Mouse (Mus musculus) layer of hippocampus, postnatal 25 days (tissue): ENCODE measurements at regions not wholly inside any gene's neighbourhood (a gene's known extent, or its start where the extent isn't known, plus 50 kb on each side); places are given as distances from the start of the nearest gene placed in this dataset.
"Not testable (repeated sequence)": the region's sequence is repeated elsewhere in the genome, so short reads cannot be mapped to it uniquely, and the experiment has no call there.

Experiments used
- DNase-seq, 2 experiments: peaks; one replicate each; pipeline ENCODE4 v3.0.0; 2022; ENCODE audit warnings: mixed read lengths in 2 of 2, low spot score in 1 of 2; ENCODE audit errors: extremely low spot score in 1 of 2

GRCm38 (mm10) chr7:137629540-137629939 lies 192.1 kb downstream of the Glrx3 start:
- DNase-seq = peak in 1 of 2 experiments; percentile 47

DNA sequence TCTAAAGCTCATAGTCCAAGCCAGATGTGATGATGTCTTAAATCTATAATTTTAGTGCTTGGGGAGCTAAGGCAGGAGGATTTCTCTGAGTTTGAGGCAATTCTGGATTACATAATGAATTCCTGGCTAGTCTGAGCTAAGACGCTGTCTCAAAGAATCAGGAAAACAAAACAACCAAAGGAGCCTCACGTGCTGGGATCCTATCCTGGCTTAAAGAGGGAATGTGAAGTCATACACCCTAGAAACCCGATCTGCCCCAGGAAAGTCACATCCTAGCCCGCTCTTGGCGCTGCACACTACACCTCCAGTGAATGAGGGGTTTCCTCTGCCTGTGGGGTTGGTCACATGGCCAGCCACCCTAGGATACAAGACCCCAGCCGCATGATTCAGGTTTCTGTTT lies 211.2 kb downstream of the Glrx3 start:
- no peak for DNase-seq

GRCm38 (mm10) chr7:137649650-137650049 lies 212.2 kb downstream of the Glrx3 start:
- DNase-seq = no peak

- no peak for DNase-seq
These were observed 216.4 kb downstream of the Glrx3 start for GRCm38 (mm10) chr7:137653837-137654236.

DNA sequence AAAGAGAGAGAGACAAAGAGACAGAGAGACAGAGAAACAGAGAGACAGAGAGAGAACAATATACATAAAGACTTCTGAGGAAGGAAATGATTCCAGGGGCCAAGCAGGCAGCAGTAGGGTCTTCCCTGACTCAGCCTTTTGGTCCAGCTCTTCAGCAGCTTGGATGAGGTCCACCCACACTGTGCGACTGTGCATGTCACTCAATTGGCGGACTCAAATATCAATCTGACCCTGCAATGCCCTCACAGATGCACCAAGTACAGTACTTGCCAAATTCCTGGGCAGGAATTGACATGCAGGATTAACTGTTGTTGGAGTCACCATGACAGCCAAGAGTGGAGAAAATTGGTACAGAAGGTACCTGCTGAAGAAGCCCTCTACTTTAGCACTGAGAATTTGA lies 229.8 kb downstream of the Glrx3 start:
- no peak for DNase-seq

DNA sequence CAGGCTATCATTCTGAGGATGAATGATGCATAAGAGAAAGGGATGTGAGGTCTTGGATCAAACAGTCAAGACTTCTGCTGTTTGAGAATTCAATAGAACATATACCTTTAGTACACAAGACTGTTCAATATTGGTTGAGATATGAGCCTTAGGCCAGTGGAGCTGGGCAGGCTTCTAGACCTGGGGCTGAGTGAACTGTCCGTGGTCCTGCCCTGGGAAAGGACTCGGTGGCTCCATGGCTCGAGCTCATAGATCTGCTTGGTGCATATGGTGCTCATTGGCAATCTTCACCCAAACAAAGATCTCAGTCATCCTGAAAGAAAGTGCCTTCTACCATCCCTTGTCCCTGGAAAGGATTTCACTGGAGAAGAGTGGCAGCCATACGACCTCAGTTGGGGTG lies 233.7 kb downstream of the Glrx3 start:
- no peak for DNase-seq

- peak in 1 of 2 experiments; percentile 8 for DNase-seq
These were observed 237.2 kb downstream of the Glrx3 start for GRCm38 (mm10) chr7:137674596-137674995.

GRCm38 (mm10) chr7:137675381-137675780 lies 238.0 kb downstream of the Glrx3 start:
- peak in 1 of 2 experiments; percentile 9 for DNase-seq

DNA sequence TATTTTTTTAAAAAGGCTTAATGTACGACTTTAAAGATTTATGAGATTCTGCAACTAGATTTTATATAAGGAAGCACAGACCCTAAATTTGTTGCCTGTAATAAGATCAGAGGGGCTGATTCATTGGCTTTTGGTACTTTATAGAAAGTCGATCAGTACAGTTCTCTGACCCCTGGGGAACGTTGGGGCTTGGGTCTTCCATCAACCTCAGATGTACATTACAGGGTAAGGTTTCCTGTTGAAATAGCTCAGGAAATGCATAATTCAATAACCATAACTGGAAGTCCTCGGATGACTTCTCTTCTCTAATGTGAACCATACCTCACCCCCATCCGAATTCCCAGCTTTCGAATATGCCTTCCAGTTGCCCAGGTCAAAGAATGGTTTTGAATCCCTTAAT lies 247.4 kb downstream of the Glrx3 start:
- no peak for DNase-seq

- DNase-seq = no peak
These were observed 247.9 kb downstream of the Glrx3 start for GRCm38 (mm10) chr7:137685320-137685719.

- no peak for DNase-seq
These were observed 259.4 kb downstream of the Glrx3 start for GRCm38 (mm10) chr7:137696831-137697230.

GRCm38 (mm10) chr7:137698501-137698900 lies 261.1 kb downstream of the Glrx3 start:
- not testable (repeated sequence) for DNase-seq

GRCm38 (mm10) chr7:137712862-137713261 lies 275.4 kb downstream of the Glrx3 start:
- no peak for DNase-seq

- no peak for DNase-seq
These were observed 276.4 kb downstream of the Glrx3 start for GRCm38 (mm10) chr7:137713856-137714255.

DNA sequence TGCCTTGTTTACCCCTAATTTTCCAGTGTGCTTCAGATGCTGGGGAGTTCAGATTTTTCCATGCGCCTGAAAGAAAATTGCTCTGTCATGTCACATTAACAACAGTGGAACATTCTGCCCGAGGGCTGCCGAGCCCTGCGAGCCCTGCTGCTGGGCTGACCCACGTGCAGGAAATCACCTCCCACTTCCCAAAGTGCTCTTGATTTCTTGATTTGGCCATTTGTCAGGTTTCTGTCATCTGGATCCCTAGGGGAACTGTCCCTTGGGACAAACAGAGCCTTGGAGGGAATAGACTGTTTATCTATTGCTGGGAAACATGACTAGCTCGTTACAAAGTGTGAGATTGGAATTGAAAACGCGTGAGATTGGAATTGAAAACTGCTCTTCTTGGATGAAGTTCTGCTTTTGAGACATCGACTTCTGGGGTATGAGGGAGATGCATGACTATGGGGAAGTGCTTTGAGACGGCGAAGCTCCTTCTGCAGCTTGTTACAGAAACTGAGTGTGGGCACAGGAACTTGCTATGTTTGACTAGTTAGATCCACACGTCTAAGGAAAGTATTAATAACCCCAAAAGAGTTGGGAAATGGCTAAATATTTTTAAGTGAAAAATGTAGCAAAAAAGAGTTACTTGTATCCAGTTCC lies 277.0 kb downstream of the Glrx3 start:
- DNase-seq = no peak

DNA sequence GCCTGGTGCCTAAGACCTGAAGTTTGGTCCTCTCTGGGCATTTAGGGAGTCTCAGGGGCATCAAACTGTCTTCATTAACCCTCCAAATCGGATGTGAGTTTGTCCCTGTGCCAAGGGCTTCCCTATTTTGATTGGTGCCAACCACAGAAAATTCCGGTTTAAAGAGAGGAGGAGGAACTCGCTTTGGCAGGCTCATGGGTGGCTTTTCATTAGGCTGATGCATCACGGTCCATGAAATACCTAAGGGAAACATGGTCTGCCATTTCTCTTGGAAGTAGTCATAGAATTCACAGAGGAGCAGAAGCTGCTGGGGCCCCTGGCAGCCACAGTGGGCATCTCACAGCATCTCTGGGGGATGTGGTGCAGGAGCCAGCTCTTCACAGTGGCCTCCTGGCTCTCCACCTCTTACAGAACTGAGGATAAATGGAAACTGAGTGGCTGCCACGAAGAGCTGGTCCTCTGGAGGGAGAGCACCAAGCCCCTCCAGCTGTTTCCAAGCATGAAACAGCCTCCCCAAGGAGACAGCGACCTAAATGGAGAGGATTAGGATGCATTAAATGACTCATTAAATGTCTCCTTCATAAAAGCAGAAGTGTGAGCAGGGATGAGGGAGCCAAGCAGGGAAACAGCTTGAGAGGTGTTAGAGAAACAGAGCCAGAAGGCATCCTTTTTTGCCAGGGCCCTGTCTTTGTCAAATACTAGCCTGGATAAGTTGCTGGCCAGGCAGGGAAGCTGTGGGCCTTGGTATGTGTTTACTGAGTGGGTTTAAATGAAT lies 277.9 kb downstream of the Glrx3 start:
- DNase-seq = no peak

GRCm38 (mm10) chr7:137723361-137724040 lies 286.1 kb downstream of the Glrx3 start:
- no peak for DNase-seq

- no peak for DNase-seq
These were observed 288.6 kb downstream of the Glrx3 start for GRCm38 (mm10) chr7:137726031-137726430.

GRCm38 (mm10) chr7:137735873-137736527 lies 298.6 kb downstream of the Glrx3 start:
- no peak for DNase-seq

DNA sequence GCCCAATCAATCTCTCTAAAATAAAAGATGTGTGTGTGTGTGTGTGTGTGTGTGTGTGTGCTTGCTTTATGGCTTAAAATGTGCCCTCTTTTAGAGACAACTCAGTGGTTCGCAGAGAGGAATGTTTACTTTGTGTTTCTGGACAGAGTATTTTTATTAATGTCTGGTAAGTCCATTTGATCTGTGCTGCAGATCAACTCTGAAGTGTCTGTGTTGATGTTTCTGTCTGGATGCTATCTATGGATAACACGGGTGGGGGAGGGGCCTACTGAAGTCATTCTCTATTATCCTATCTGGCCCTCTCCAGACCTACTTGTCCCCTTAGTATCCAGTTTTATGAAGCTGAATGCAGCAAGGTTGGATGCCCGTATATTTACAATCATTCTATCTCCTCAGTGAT lies 304.3 kb downstream of the Glrx3 start:
- DNase-seq = no peak

DNA sequence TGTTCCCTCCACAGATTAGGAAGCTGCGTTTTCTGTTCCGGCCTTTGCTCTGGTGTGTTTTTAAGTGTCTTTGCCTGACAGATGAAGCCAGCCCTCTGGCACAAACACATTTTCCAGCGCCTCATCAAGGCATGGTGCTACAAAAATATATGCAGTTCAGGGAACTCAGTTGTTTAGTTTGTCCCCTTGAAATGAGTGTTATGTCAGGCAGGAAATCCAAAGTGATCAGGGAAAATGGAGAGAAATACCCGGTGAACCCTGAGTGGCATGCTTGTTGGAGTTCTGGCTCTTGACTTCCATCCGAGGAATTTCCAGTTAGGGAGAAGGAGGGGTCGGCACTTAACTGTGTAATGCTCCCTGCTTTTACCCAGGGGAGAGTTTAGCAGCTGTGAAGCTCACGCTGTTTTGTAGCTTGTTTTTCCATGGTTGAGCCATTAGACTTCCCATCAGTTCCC lies 304.9 kb downstream of the Glrx3 start:
- no peak for DNase-seq
